Mouse (Mus musculus): ENCODE results near the gene Myh3.

- TF ChIP-seq POLR2A (IDR thresholded peaks at IDR 0.05; ENCODE audit: borderline replicate concordance, extremely low read depth, insufficient read depth, insufficient read length, poor library complexity, severe bottlenecking) = no peak
- TF ChIP-seq CTCF (IDR thresholded peaks at IDR 0.05; ENCODE audit: borderline replicate concordance, extremely low read depth, insufficient read depth, insufficient read length) = no peak
These were observed 41.2 kb upstream of the Myh3 start for GRCm38 (mm10) chr11:67036892-67037291.
